Mouse (Mus musculus): Measurements from ENCODE around the gene Fbxo39. TPM values are rescaled to one million over a fixed set of nuclear protein-coding genes. Genes with fewer than 3 reads are reported as not detected.

Fbxo39 gene
- total and polyA plus RNA-seq, 2 experiments from 2014 or later: not detected

DNA sequence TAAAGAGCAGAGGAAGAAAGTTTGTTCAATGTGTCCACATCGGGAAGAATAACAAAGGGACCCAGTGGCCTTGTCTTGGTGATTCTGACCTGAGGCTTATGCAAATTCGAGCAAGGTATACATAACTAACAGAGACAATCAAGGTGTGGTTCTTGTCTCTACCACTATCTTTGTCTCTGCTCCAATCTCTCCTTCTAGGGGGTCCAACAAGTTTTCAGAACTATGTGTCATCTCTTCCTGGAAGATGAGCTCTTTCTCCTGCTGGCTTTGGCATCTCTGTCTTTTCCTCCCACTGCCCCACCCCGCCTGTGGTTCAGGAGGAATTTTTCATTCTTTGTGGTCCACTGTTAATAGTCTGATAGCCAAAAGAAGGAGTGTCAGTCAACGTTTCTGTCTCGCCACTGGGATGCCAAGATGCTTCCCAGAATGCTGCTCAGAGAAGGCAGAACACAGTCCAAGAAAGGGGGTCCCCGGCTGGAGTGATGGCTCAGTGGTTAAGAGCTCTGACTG is 28.2 kb upstream of the Fbxo39 start:
- ATAC-seq (ENCODE audit: low FRiP score): no peak
- Histone ChIP-seq H3K4me2 (ENCODE audit: low read depth, low read length, poor library complexity, severe bottlenecking) (no peak overlapping the region), H3K36me3 (ENCODE audit: insufficient read depth, low read length) (no peaks in the 10 kb centered on the region), H3K9ac (replicated peaks; ENCODE audit: low read length, poor library complexity, severe bottlenecking) (no peak overlapping the region), H3K9me3 (ENCODE audit: low read length) (no peaks in the 10 kb centered on the region), H3K4me3 (ENCODE audit: low read depth, low read length) (no peak overlapping the region), H3K27ac (ENCODE audit: low read depth, low read length) (no peak overlapping the region), H3K27me3 (ENCODE audit: insufficient read depth, low read length) (no peaks in the 10 kb centered on the region), H3K4me1 (ENCODE audit: insufficient read depth, low read length) (no peaks in the 10 kb centered on the region)
- no peak for TF ChIP-seq CTCF (IDR thresholded peaks at IDR 0.05)
- WGBS: 76% methylated on average over 6 of the region's 6 CpGs
- no peak for DNase-seq (ENCODE audit: low spot score)

DNA sequence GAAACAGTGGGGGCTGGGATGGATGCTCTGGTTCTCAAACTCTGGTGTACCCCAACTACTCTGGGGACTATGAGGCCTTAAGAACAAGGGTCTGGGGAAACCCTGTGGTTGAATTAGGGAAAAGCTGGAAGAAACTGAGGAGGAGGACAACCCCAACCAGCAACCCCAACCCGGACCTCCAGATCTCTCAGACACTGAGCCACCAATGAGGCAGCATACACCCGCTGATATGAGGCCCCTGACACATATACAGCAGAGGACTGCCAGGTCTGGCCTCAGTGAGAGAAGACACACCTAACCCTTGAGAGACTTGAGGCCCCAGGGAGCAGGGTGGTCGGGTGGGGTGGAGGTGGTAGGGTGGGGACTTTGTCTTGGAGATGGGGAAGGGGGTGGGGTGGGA is 27.6 kb upstream of the Fbxo39 start:
- no peak overlapping the region for H3K4me2 ChIP-seq (ENCODE audit: low read depth, low read length, poor library complexity, severe bottlenecking)
- H3K27me3 ChIP-seq (ENCODE audit: insufficient read depth, low read length): no peaks in the 10 kb centered on the region
- ATAC-seq (ENCODE audit: low FRiP score) (no peak), DNase-seq (ENCODE audit: low spot score) (no peak)
- WGBS: 83% methylated on average over 3 of the region's 3 CpGs
- no peaks in the 10 kb centered on the region for H3K36me3 ChIP-seq (ENCODE audit: insufficient read depth, low read length)
- no peaks in the 10 kb centered on the region for H3K4me1 ChIP-seq (ENCODE audit: insufficient read depth, low read length)
- no peak overlapping the region for H3K4me3 ChIP-seq (ENCODE audit: low read depth, low read length)
- H3K27ac ChIP-seq (ENCODE audit: low read depth, low read length): no peak overlapping the region
- H3K9me3 ChIP-seq (ENCODE audit: low read length): no peaks in the 10 kb centered on the region
- no peak for TF ChIP-seq CTCF (IDR thresholded peaks at IDR 0.05)
- no peak overlapping the region for H3K9ac ChIP-seq (replicated peaks; ENCODE audit: low read length, poor library complexity, severe bottlenecking)

DNA sequence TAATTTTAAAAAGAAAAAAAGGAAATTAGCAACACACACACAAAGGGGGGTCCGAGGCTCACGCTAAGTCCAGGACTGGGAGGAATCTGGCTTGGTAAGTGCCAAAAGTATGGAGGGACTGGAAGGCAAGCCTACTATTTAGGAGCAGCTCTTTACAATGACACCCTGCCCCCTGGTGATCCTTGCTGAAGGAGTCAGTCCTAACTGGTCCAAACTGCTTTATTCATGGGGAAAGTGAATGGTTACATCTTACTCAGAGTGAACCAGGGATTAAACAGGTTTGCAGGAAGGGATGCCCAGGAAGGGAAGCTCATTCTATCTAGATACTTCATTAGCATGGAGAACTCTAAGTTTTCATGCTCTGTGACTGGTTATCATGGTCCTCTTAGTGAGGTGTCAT is 27.1 kb upstream of the Fbxo39 start:
- no peaks in the 10 kb centered on the region for H3K4me1 ChIP-seq (ENCODE audit: insufficient read depth, low read length)
- no peaks in the 10 kb centered on the region for H3K27me3 ChIP-seq (ENCODE audit: insufficient read depth, low read length)
- H3K9me3 ChIP-seq (ENCODE audit: low read length): no peaks in the 10 kb centered on the region
- DNase-seq (ENCODE audit: low spot score): no peak
- no peak for ATAC-seq (ENCODE audit: low FRiP score)
- no peak overlapping the region for H3K9ac ChIP-seq (replicated peaks; ENCODE audit: low read length, poor library complexity, severe bottlenecking)
- TF ChIP-seq CTCF (IDR thresholded peaks at IDR 0.05): no peak
- 85% methylated on average over 2 of the region's 2 CpGs for WGBS
- no peak overlapping the region for H3K4me2 ChIP-seq (ENCODE audit: low read depth, low read length, poor library complexity, severe bottlenecking)
- no peaks in the 10 kb centered on the region for H3K36me3 ChIP-seq (ENCODE audit: insufficient read depth, low read length)
- no peak overlapping the region for H3K4me3 ChIP-seq (ENCODE audit: low read depth, low read length)
- H3K27ac ChIP-seq (ENCODE audit: low read depth, low read length): no peak overlapping the region

DNA sequence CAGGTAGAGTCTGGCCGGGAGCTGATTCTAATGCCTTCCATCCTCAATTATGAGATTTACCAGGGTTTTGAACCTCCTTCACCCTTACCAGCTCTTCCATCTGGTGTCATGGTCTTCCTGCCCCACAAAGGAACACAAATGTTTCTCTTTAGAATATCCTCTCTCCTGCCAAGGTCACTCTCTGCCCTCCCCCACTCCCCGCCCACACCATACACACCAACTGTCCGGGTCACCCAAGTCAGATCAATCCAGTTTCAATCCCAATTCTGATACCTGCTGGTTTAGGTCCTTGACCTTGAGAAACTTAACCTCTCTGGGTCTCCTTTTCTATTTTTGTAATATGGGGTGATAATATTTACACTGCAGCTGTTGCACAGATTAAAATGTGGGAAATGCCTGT is 26.7 kb upstream of the Fbxo39 start:
- 88% methylated on average over 3 of the region's 3 CpGs for WGBS

DNA sequence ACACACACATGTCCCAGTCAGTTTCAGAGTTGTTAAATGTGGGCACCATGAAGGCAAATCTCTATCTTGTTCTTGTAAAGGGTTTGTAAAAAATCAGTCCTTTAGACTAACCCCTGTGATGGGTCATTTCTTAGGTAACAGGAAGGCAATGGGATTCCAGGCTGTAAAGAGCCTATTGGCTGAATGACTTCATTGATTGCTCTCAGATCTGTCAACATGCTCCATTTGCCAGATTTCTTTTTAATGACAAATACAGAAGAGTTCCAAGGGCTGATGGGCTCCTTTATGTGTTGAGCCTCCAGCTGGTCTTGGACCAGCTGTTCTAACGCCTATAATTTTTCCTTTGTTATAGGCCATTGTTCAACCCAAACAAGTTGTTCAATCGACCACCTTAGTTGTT is 21.1 kb upstream of the Fbxo39 start:
- ATAC-seq (ENCODE audit: low FRiP score): no peak
- Histone ChIP-seq H3K4me3 (ENCODE audit: low read depth, low read length) (no peak overlapping the region), H3K4me2 (ENCODE audit: low read depth, low read length, poor library complexity, severe bottlenecking) (no peak overlapping the region), H3K27ac (ENCODE audit: low read depth, low read length) (no peak overlapping the region), H3K4me1 (ENCODE audit: insufficient read depth, low read length) (no peaks in the 10 kb centered on the region), H3K9ac (replicated peaks; ENCODE audit: low read length, poor library complexity, severe bottlenecking) (no peak overlapping the region), H3K27me3 (ENCODE audit: insufficient read depth, low read length) (no peaks in the 10 kb centered on the region), H3K36me3 (ENCODE audit: insufficient read depth, low read length) (no peaks in the 10 kb centered on the region), H3K9me3 (ENCODE audit: low read length) (no peaks in the 10 kb centered on the region)
- no peak for DNase-seq (ENCODE audit: low spot score)
- TF ChIP-seq CTCF (IDR thresholded peaks at IDR 0.05): no peak
- WGBS: 80% methylated on average over 2 of the region's 2 CpGs

More for the DNA sequence above, 26.7 kb upstream of the Fbxo39 start:
- Histone ChIP-seq H3K4me1 (ENCODE audit: insufficient read depth, low read length) (no peaks in the 10 kb centered on the region), H3K36me3 (ENCODE audit: insufficient read depth, low read length) (no peaks in the 10 kb centered on the region), H3K27me3 (ENCODE audit: insufficient read depth, low read length) (no peaks in the 10 kb centered on the region), H3K4me2 (ENCODE audit: low read depth, low read length, poor library complexity, severe bottlenecking) (no peak overlapping the region), H3K27ac (ENCODE audit: low read depth, low read length) (no peak overlapping the region), H3K9ac (replicated peaks; ENCODE audit: low read length, poor library complexity, severe bottlenecking) (no peak overlapping the region), H3K9me3 (ENCODE audit: low read length) (no peaks in the 10 kb centered on the region), H3K4me3 (ENCODE audit: low read depth, low read length) (no peak overlapping the region)
- DNase-seq (ENCODE audit: low spot score) (no peak), ATAC-seq (ENCODE audit: low FRiP score) (no peak)
- TF ChIP-seq CTCF (IDR thresholded peaks at IDR 0.05): no peak

DNA sequence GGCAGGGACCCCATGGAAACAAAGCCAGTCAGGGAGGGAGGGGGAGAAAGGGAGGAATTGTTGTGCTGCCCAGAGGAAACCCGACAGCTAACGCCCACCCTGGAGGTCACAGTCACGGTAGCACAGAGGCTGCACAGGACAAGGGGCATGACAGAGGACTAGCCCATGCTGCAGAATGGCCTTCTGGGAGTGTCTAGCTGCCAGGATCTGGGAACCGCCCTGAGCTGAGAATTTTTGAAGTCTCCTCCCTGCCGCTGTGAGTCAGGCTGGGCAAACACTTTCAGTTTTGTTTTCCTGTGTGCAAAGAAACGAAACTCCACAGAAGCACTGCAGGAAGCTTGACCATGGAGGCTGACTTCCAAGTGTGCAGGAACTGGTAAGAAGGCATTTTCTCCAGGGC is 12.9 kb upstream of the Fbxo39 start, which contains the start of gene Xaf1:
Gene Xaf1, plus strand, starts transcription at position 296 of the 400 bp plus-strand sequence.
- no peak within 1 kb of the TSS for H3K9ac ChIP-seq (replicated peaks; ENCODE audit: low read length, poor library complexity, severe bottlenecking)
- peak within 1 kb of the TSS; percentile 9; the same call in 1 of the 2 replicates for H3K4me3 ChIP-seq (ENCODE audit: low read depth, low read length)
- no peak for TF ChIP-seq CTCF (IDR thresholded peaks at IDR 0.05)
- no peaks in the 10 kb centered on the region for H3K27me3 ChIP-seq (ENCODE audit: insufficient read depth, low read length)
- H3K36me3 ChIP-seq (ENCODE audit: insufficient read depth, low read length): no peaks in the 10 kb centered on the region
- 30% methylated on average over 6 of the region's 6 CpGs for WGBS
- DNase-seq (ENCODE audit: low spot score): peak; percentile 14
- no peaks in the 10 kb centered on the region for H3K4me1 ChIP-seq (ENCODE audit: insufficient read depth, low read length)
- no peak within 1 kb of the TSS for H3K27ac ChIP-seq (ENCODE audit: low read depth, low read length)
- H3K9me3 ChIP-seq (ENCODE audit: low read length): no peaks in the 10 kb centered on the region
- peak within 1 kb of the TSS; percentile 24; the same call in 1 of the 2 replicates for H3K4me2 ChIP-seq (ENCODE audit: low read depth, low read length, poor library complexity, severe bottlenecking)
- ATAC-seq (ENCODE audit: low FRiP score): no peak

Data from midbrain, postnatal 0 days (tissue).